Mouse (Mus musculus): ENCODE data around the gene Zp1. TPM values are rescaled to one million over a fixed set of nuclear protein-coding genes. Genes with fewer than 3 reads are reported as not detected.

The Zp1 gene
- polyA plus RNA-seq, 2 experiments = not detected

DNA sequence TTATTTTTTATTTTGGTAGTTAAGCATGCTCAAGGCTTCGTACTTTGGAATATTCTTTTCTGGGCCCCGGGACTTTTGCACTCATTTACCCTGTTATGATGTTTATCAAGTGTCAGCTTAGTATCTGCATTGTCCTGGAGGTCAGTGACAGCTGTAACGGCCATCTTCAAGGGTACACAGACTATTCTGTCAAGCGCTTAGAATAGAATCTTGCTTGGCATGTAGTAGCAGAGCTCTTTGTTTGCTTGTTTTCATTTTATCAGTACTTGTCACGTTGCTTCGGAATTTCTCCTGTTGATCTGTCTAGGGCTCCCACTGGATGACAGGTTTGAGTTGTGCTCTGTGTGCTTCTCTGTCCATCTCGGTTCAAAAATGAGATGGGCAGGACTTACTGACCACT, 23.6 kb downstream of the Zp1 start:
- Histone ChIP-seq H3K9ac (ENCODE audit: low read depth, low read length, severe bottlenecking) (peak overlapping the region; percentile 94), H3K36me3 (ENCODE audit: control insufficient read depth, insufficient read depth, low read length) (peaks cover 40% of the 10 kb centered on the region), H3K27me3 (ENCODE audit: control insufficient read depth, insufficient read depth, low read length) (no peaks in the 10 kb centered on the region), H3K4me2 (replicated peaks; ENCODE audit: low read depth, low read length, severe bottlenecking) (peak overlapping the region; percentile 87), H3K27ac (replicated peaks; ENCODE audit: low read depth, low read length) (no peak overlapping the region), H3K4me1 (ENCODE audit: control insufficient read depth, insufficient read depth, low read length) (peaks cover 11% of the 10 kb centered on the region; the same call in 1 of the 2 replicates), H3K4me3 (replicated peaks; ENCODE audit: low read length) (0 out of 2 replicates have a peak overlapping the region, but pooled peaks have one; percentile 95), H3K9me3 (ENCODE audit: control insufficient read depth, low read length) (no peaks in the 10 kb centered on the region)
- WGBS = 87% methylated on average over 7 of the region's 7 CpGs
- TF ChIP-seq POLR2A (IDR thresholded peaks at IDR 0.05; ENCODE audit: borderline replicate concordance, extremely low read depth, insufficient read depth, insufficient read length) = no peak
- DNase-seq (ENCODE audit: low spot score) (no peak), ATAC-seq (ENCODE audit: low FRiP score, low read depth) (no peak)

DNA sequence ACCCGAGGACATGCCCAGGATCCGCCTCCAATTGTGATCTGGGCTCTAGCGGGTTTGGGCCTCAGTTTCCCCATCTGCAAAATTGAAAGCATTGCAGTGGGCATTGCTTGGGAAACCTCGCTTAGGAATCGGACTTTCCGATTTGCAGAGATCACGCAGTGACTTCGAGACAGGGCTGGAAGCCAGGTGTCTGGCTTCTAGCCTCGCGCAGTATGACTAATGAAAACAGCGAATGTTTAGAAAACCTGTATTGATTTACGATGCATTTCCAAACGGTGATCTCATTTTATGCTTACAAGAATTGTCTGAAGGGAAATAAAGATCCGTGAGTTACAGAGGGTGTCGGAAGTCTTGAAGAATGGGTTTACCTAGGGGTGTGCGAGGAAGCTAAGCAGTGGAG, 24.7 kb downstream of the Zp1 start:
- H3K9me3 ChIP-seq (ENCODE audit: control insufficient read depth, low read length) = no peaks in the 10 kb centered on the region
- 1% methylated on average over 16 of the region's 16 CpGs for WGBS
- H3K4me1 ChIP-seq (ENCODE audit: control insufficient read depth, insufficient read depth, low read length) = peaks cover 11% of the 10 kb centered on the region; the same call in 1 of the 2 replicates
- peak overlapping the region; percentile 95 for H3K4me3 ChIP-seq (replicated peaks; ENCODE audit: low read length)
- peak overlapping the region; percentile 94 for H3K9ac ChIP-seq (ENCODE audit: low read depth, low read length, severe bottlenecking)
- peak; percentile 57 for DNase-seq (ENCODE audit: low spot score)
- no peak for ATAC-seq (ENCODE audit: low FRiP score, low read depth)
- H3K27ac ChIP-seq (replicated peaks; ENCODE audit: low read depth, low read length) = peak overlapping the region; percentile 93
- peak overlapping the region; percentile 87 for H3K4me2 ChIP-seq (replicated peaks; ENCODE audit: low read depth, low read length, severe bottlenecking)
- peaks cover 28% of the 10 kb centered on the region for H3K36me3 ChIP-seq (ENCODE audit: control insufficient read depth, insufficient read depth, low read length)
- H3K27me3 ChIP-seq (ENCODE audit: control insufficient read depth, insufficient read depth, low read length) = no peaks in the 10 kb centered on the region
- no peak for TF ChIP-seq POLR2A (IDR thresholded peaks at IDR 0.05; ENCODE audit: borderline replicate concordance, extremely low read depth, insufficient read depth, insufficient read length)

DNA sequence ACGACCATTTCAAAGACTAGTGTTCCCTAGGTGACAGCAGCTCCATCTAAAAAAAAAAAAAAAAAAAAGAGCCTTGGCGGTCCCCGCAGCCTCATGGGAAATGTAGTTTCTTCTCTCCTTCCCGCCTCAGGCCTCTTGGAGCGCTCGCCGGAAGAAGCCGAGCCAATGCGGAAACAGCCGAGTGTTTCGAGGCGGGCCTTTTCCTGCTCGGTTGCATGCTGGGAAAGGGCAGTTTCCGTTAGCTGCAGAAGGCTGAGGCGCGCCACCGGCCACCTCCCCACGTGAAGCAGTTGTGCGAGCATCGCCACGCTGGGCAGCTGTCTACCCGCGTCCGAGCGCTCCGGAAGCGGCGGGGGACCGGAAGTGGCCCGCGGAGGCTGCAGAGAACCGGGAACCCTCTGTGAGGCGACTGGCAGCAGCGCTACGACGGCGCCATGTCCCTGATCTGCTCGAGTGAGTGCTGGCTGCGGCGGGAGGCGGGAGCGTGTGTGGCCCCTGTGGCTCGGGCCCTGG, 25.4 kb downstream of the Zp1 start, which contains the start of gene Prpf19:
Prpf19 (plus strand) TSS at position 216 of the 513 bp plus-strand sequence.
- peak within 1 kb of the TSS; percentile 87 for H3K4me2 ChIP-seq (replicated peaks; ENCODE audit: low read depth, low read length, severe bottlenecking)
- H3K36me3 ChIP-seq (ENCODE audit: control insufficient read depth, insufficient read depth, low read length) = peaks cover 22% of the 10 kb centered on the region
- ATAC-seq (ENCODE audit: low FRiP score, low read depth) = peak; percentile 96
- under 1% methylated on average over 39 of the region's 43 CpGs for WGBS
- TF ChIP-seq POLR2A (IDR thresholded peaks at IDR 0.05; ENCODE audit: borderline replicate concordance, extremely low read depth, insufficient read depth, insufficient read length) = peak; percentile 69; the same call in 1 of the 2 replicates
- peak within 1 kb of the TSS; percentile 93 for H3K27ac ChIP-seq (replicated peaks; ENCODE audit: low read depth, low read length)
- DNase-seq (ENCODE audit: low spot score) = peak; percentile 98
- peak within 1 kb of the TSS; percentile 95 for H3K4me3 ChIP-seq (replicated peaks; ENCODE audit: low read length)
- no peaks in the 10 kb centered on the region for H3K27me3 ChIP-seq (ENCODE audit: control insufficient read depth, insufficient read depth, low read length)
- no peaks in the 10 kb centered on the region for H3K9me3 ChIP-seq (ENCODE audit: control insufficient read depth, low read length)
- H3K4me1 ChIP-seq (ENCODE audit: control insufficient read depth, insufficient read depth, low read length) = peaks cover 11% of the 10 kb centered on the region; the same call in 1 of the 2 replicates
- H3K9ac ChIP-seq (ENCODE audit: low read depth, low read length, severe bottlenecking) = peak within 1 kb of the TSS; percentile 94

DNA sequence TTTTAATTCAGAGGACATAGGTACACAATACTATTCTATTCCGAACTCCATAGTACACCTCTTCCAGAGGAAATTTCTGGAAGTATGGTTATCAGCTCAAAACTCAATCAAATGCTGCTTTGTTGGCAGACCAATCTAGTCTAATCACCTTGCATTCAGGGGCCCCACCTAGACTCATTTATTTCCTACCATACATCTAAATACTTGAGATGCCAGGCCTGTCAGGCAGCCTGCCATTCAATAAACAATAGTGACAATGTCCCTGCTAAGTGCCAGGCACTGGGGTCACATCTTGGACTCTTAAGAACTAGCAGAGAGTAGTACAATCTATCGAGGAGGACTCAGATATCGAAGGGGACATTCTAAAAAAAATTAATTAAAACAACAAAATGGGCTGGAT, 28.2 kb downstream of the Zp1 start:
- no peak overlapping the region for H3K4me2 ChIP-seq (replicated peaks; ENCODE audit: low read depth, low read length, severe bottlenecking)
- no peak overlapping the region for H3K9ac ChIP-seq (ENCODE audit: low read depth, low read length, severe bottlenecking)
- no peak overlapping the region for H3K4me3 ChIP-seq (replicated peaks; ENCODE audit: low read length)
- H3K27me3 ChIP-seq (ENCODE audit: control insufficient read depth, insufficient read depth, low read length) = no peaks in the 10 kb centered on the region
- DNase-seq (ENCODE audit: low spot score) (no peak), ATAC-seq (ENCODE audit: low FRiP score, low read depth) (no peak)
- no peak for TF ChIP-seq POLR2A (IDR thresholded peaks at IDR 0.05; ENCODE audit: borderline replicate concordance, extremely low read depth, insufficient read depth, insufficient read length)
- no peak overlapping the region for H3K27ac ChIP-seq (replicated peaks; ENCODE audit: low read depth, low read length)
- no peaks in the 10 kb centered on the region for H3K9me3 ChIP-seq (ENCODE audit: control insufficient read depth, low read length)
- no peaks in the 10 kb centered on the region for H3K36me3 ChIP-seq (ENCODE audit: control insufficient read depth, insufficient read depth, low read length)
- peaks cover 11% of the 10 kb centered on the region; the same call in 1 of the 2 replicates for H3K4me1 ChIP-seq (ENCODE audit: control insufficient read depth, insufficient read depth, low read length)
- WGBS = 94% methylated on average over 3 of the region's 3 CpGs

DNA sequence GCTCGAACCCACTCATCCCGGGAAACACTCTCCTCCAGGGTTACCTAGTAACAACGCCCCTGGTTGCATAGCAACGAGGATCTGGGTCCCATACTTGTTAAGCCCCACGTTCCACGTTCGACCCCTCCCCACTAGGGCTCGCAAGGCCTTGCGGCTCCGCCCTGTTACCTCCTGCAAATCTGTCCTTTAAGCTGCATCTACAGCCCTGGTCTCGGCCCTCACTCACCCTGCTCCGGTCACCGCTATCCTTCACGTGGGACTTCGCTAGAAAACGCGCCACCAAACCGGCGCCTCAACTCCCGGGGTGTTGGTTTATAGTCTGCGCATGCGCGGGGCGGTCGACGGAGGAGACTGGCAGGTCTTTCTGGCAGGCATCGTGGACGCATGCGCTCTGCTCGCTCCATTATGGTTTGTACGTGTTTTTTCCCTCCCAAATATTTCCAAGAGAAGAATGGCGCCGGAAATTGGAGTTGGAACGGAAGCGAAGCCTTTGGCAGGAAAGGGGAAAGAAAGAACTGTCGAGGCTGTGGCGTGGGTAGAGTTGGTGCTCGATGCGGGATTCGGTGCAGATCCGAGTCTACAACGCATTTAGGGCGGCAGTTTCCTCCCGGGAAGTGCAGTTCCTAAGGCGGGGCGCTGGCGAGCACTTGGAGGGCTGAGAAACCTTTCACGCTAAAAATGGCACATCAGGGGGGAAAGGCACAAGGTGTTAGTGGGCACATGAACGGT, 38.8 kb downstream of the Zp1 start, which contains the start of gene Tmem109:
Tmem109 (minus strand) TSS at position 576 of the 729 bp plus-strand sequence.
- Histone ChIP-seq H3K4me2 (replicated peaks; ENCODE audit: low read depth, low read length, severe bottlenecking) (peak within 1 kb of the TSS; percentile 92), H3K4me1 (ENCODE audit: control insufficient read depth, insufficient read depth, low read length) (peaks cover 13% of the 10 kb centered on the region), H3K27me3 (ENCODE audit: control insufficient read depth, insufficient read depth, low read length) (no peaks in the 10 kb centered on the region), H3K4me3 (replicated peaks; ENCODE audit: low read length) (peak within 1 kb of the TSS; percentile 51), H3K36me3 (ENCODE audit: control insufficient read depth, insufficient read depth, low read length) (peaks cover 3% of the 10 kb centered on the region; the same call in 1 of the 2 replicates), H3K27ac (replicated peaks; ENCODE audit: low read depth, low read length) (peak within 1 kb of the TSS; percentile 98), H3K9me3 (ENCODE audit: control insufficient read depth, low read length) (peaks cover 9% of the 10 kb centered on the region; the same call in 1 of the 2 replicates), H3K9ac (ENCODE audit: low read depth, low read length, severe bottlenecking) (peak within 1 kb of the TSS; percentile 76)
- under 1% methylated on average over 49 of the region's 49 CpGs for WGBS
- DNase-seq (ENCODE audit: low spot score) = peak; percentile 99
- TF ChIP-seq POLR2A (IDR thresholded peaks at IDR 0.05; ENCODE audit: borderline replicate concordance, extremely low read depth, insufficient read depth, insufficient read length) = peak; percentile 84; the same call in 1 of the 2 replicates
- ATAC-seq (ENCODE audit: low FRiP score, low read depth) = peak; percentile 89

Data from limb, embryonic 14.5 days (tissue).